Mouse (Mus musculus) hindbrain, embryonic 16.5 days (tissue): Measurements from ENCODE around the gene Elavl1. TPM values are rescaled to one million over a fixed set of nuclear protein-coding genes. Genes with fewer than 3 reads are reported as not detected.

Experiments
- ATAC-seq: fragments of 200-750 bp; cut with Nextera tagmentation; 2 replicates; pipeline ENCODE4 v1.8.0; 2017; ENCODE audit warnings: moderate TSS enrichment, moderate library complexity
- H3K27ac ChIP-seq: fragments of 300-500 bp; sonication (generic); 2 replicates; pipeline ENCODE4 v1.5.1; 2014; ENCODE audit warnings: low read depth, mild to moderate bottlenecking, control low read depth, low read length, moderate library complexity
- H3K27me3 ChIP-seq: fragments of 300-500 bp; sonication (generic); replicated peaks from 2 replicates; pipeline ENCODE4 v1.6.1; 2014; ENCODE audit warnings: low read length; ENCODE audit not compliant: control insufficient read depth, insufficient read depth
- H3K36me3 ChIP-seq: fragments of 300-500 bp; sonication (generic); 2 replicates; pipeline ENCODE4 v1.6.1; 2014; ENCODE audit warnings: mild to moderate bottlenecking, low read length, moderate library complexity, mixed read lengths; ENCODE audit not compliant: control insufficient read depth, insufficient read depth
- H3K4me1 ChIP-seq: fragments of 300-500 bp; sonication (generic); 2 replicates; pipeline ENCODE4 v1.6.1; 2014; ENCODE audit warnings: low read depth, low read length; ENCODE audit not compliant: control insufficient read depth, insufficient read depth
- H3K4me2 ChIP-seq: fragments of 300-500 bp; sonication (generic); 2 replicates; pipeline ENCODE4 v1.6.1; 2014; ENCODE audit warnings: mild to moderate bottlenecking, low read length, control low read depth, moderate library complexity
- H3K4me3 ChIP-seq: fragments of 300-500 bp; sonication (generic); 2 replicates; pipeline ENCODE4 v1.5.1; 2014; ENCODE audit warnings: mild to moderate bottlenecking, low read length, control low read depth, moderate library complexity
- H3K9ac ChIP-seq: fragments of 300-500 bp; sonication (generic); 2 replicates; pipeline ENCODE4 v1.6.1; 2014; ENCODE audit warnings: low read depth, mild to moderate bottlenecking, control low read depth, low read length, moderate library complexity
- H3K9me3 ChIP-seq: fragments of 300-500 bp; sonication (generic); 2 replicates; pipeline ENCODE4 v1.6.1; 2014; ENCODE audit warnings: mild to moderate bottlenecking, low read length, moderate library complexity; ENCODE audit not compliant: control insufficient read depth
- WGBS: fragments of 180-500 bp; shearing (Covaris S2); extraction: QIAGEN DNeasy Blood & Tissue Kit; methylation state at CpG from one replicate; pipeline ENCODE4 v1.1.7; 2014; 5-methylcytosine and 5-hydroxymethylcytosine counted together
- polyA plus RNA-seq: library from polyadenylated mRNA; unstranded; fragments of >200 nt; fragmentation: Nextera tagmentation; extraction: Ambion mirVana; gene quantifications from 2 replicates; pipeline ENCODE4 v1.2.1, GENCODE M21; 2015

Elavl1 gene
- polyA plus RNA-seq, 1 experiment from 2014 or later = 80.6 TPM

GRCm38 (mm10) chr8:4275275-4276110 is 49.7 kb downstream of the Elavl1 start, which contains the start of gene Timm44:
TSS of gene Timm44 (minus strand) at chr8:4275913.
- Histone ChIP-seq H3K4me2 (peak within 1 kb of the TSS; percentile 75), H3K4me3 (peak within 1 kb of the TSS; percentile 76), H3K4me1 (peaks cover 9% of the 10 kb centered on the region), H3K9ac (peak within 1 kb of the TSS; percentile 84), H3K27me3 (no peaks in the 10 kb centered on the region), H3K36me3 (peaks cover 13% of the 10 kb centered on the region), H3K9me3 (no peaks in the 10 kb centered on the region), H3K27ac (peak within 1 kb of the TSS; percentile 82)
- peak; percentile 98 for ATAC-seq
- under 1% methylated on average over 39 of the region's 39 CpGs for WGBS

DNA sequence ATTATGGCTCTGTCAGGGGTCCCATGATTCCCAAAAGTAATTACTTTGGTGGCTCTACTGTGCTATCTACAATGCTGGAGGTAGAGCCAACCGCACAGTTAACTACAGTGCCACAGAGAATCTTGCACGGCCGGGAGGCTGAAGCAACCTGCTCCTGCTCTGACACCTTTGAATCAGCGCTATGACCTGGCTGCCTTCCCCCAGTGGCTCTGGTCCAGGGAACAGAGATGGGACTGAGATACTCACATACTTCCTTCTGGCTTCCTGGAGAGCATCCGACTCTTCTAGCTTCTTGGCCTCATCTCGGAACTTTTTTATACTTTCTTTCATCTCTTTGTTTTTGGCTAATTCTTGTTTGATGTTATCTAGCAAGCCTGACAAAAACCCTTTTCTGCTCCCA is 55.6 kb downstream of the Elavl1 start:
- whole genome bisulfite sequencing = 97% methylated on average over 6 of the region's 6 CpGs
- H3K9me3 ChIP-seq = no peaks in the 10 kb centered on the region
- H3K4me3 ChIP-seq = no peak overlapping the region
- peaks cover 4% of the 10 kb centered on the region for H3K4me1 ChIP-seq
- H3K36me3 ChIP-seq = peaks cover 45% of the 10 kb centered on the region
- no peaks in the 10 kb centered on the region for H3K27me3 ChIP-seq
- no peak overlapping the region for H3K27ac ChIP-seq
- ATAC-seq = no peak
- no peak overlapping the region for H3K9ac ChIP-seq
- no peak overlapping the region for H3K4me2 ChIP-seq

DNA sequence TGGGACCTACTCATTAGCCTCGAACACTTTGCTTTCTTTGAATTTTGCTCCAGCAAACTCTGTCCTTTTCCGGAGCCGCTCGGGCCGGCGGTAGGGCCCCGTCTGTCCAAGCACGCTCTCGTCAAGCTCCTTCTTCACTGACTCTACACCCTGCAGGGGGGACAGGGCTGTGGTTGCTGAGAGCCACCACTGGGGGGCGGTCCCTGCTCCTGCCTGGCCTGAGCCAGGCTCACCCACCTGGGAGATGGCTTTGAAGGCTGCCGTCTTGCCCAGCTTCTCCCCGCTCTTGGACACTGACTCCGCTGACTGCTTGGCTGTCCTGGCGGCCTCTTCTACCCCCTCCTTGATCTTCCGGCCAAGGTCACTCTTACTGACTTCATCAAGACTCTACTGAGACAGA is 57.6 kb downstream of the Elavl1 start:
- peaks cover 42% of the 10 kb centered on the region for H3K36me3 ChIP-seq
- ATAC-seq = no peak
- 78% methylated on average over 15 of the region's 15 CpGs for WGBS
- no peaks in the 10 kb centered on the region for H3K9me3 ChIP-seq
- H3K9ac ChIP-seq = no peak overlapping the region
- no peak overlapping the region for H3K4me2 ChIP-seq
- no peaks in the 10 kb centered on the region for H3K27me3 ChIP-seq
- no peaks in the 10 kb centered on the region for H3K4me1 ChIP-seq
- H3K27ac ChIP-seq = no peak overlapping the region
- no peak overlapping the region for H3K4me3 ChIP-seq

GRCm38 (mm10) chr8:4265160-4265914 is 59.9 kb downstream of the Elavl1 start:
- H3K27ac ChIP-seq = no peak overlapping the region
- H3K4me2 ChIP-seq = no peak overlapping the region
- 92% methylated on average over 15 of the region's 15 CpGs for WGBS
- H3K9ac ChIP-seq = no peak overlapping the region
- H3K4me3 ChIP-seq = no peak overlapping the region
- no peak for ATAC-seq
- H3K9me3 ChIP-seq = no peaks in the 10 kb centered on the region
- no peaks in the 10 kb centered on the region for H3K4me1 ChIP-seq
- H3K36me3 ChIP-seq = peaks cover 45% of the 10 kb centered on the region
- H3K27me3 ChIP-seq = no peaks in the 10 kb centered on the region

GRCm38 (mm10) chr8:4263105-4263791 is 62.0 kb downstream of the Elavl1 start:
- Histone ChIP-seq H3K27me3 (no peaks in the 10 kb centered on the region), H3K4me1 (peaks cover 4% of the 10 kb centered on the region), H3K9ac (no peak overlapping the region), H3K4me2 (no peak overlapping the region), H3K9me3 (no peaks in the 10 kb centered on the region), H3K36me3 (peaks cover 36% of the 10 kb centered on the region), H3K4me3 (no peak overlapping the region), H3K27ac (no peak overlapping the region)
- ATAC-seq = no peak
- WGBS = 86% methylated on average over 8 of the region's 8 CpGs

DNA sequence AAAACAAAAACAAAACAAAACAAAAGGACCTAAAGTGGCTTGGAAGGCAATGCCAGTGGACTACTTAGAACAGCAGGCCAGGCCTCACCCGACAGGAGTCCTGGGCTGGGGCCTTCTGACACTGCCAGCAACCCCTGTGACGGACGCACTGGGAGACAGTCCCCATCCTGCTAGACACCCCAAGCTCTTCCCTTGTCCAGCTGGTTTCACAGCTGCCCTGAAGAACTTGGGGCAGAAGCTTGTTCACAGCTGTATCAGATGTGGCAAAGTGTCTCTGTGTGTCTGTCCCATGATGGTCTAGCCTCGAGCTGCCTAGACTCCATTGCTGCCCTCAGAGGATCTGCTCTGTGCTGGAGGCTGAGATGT is 65.4 kb downstream of the Elavl1 start:
- Histone ChIP-seq H3K4me3 (no peak overlapping the region; the same call in 1 of the 2 replicates), H3K36me3 (peaks cover 32% of the 10 kb centered on the region), H3K27me3 (no peaks in the 10 kb centered on the region), H3K9ac (no peak overlapping the region), H3K27ac (peak overlapping the region; percentile 97), H3K4me1 (peaks cover 21% of the 10 kb centered on the region), H3K4me2 (no peak overlapping the region; the same call in 1 of the 2 replicates), H3K9me3 (no peaks in the 10 kb centered on the region)
- 78% methylated on average over 4 of the region's 4 CpGs for WGBS
- no peak for ATAC-seq

GRCm38 (mm10) chr8:4259125-4259804 is 65.9 kb downstream of the Elavl1 start, which contains the start of gene Ctxn1:
TSS of gene Ctxn1 (minus strand) at chr8:4259274.
- Histone ChIP-seq H3K4me1 (peaks cover 23% of the 10 kb centered on the region), H3K27ac (peak within 1 kb of the TSS; percentile 97), H3K4me3 (peak within 1 kb of the TSS; percentile 75), H3K9me3 (no peaks in the 10 kb centered on the region), H3K4me2 (peak within 1 kb of the TSS; percentile 59), H3K27me3 (no peaks in the 10 kb centered on the region), H3K9ac (peak within 1 kb of the TSS; percentile 88), H3K36me3 (peaks cover 34% of the 10 kb centered on the region)
- peak; percentile 91 for ATAC-seq
- WGBS = 6% methylated on average over 20 of the region's 33 CpGs

GRCm38 (mm10) chr8:4258678-4259077 is 66.5 kb downstream of the Elavl1 start:
- peaks cover 34% of the 10 kb centered on the region for H3K36me3 ChIP-seq
- ATAC-seq = peak; percentile 74
- H3K27ac ChIP-seq = peak overlapping the region; percentile 97
- H3K9ac ChIP-seq = peak overlapping the region; percentile 88
- WGBS = under 1% methylated on average over 27 of the region's 32 CpGs
- H3K4me1 ChIP-seq = peaks cover 29% of the 10 kb centered on the region
- H3K27me3 ChIP-seq = no peaks in the 10 kb centered on the region
- no peaks in the 10 kb centered on the region for H3K9me3 ChIP-seq
- H3K4me3 ChIP-seq = peak overlapping the region; percentile 75
- H3K4me2 ChIP-seq = peak overlapping the region; percentile 59
